Mouse (Mus musculus) C2C12 (cell line): Measurements from ENCODE around the gene Bzw1. TPM values are rescaled to one million over a fixed set of nuclear protein-coding genes. Genes with fewer than 3 reads are reported as not detected.
A peak's percentile ranks its signal among the peaks of the same experiment; 100 is the strongest.

Experiments
- H3K27me3 ChIP-seq: one replicate; pipeline ENCODE4 v1.6.1; 2011; ENCODE audit not compliant: control insufficient read depth, insufficient read depth, insufficient read length
- H3K36me3 ChIP-seq: one replicate; pipeline ENCODE4 v1.6.1; 2011; ENCODE audit not compliant: control insufficient read depth, insufficient read depth
- H3K4me3 ChIP-seq: one replicate; pipeline ENCODE4 v1.5.1; 2011; ENCODE audit warnings: mild to moderate bottlenecking, control low read depth; ENCODE audit not compliant: poor library complexity, insufficient read depth, severe bottlenecking
- H3K79me2 ChIP-seq: one replicate; pipeline ENCODE4 v1.6.1; 2011; ENCODE audit not compliant: control insufficient read depth, insufficient read depth
- H3K79me3 ChIP-seq: one replicate; pipeline ENCODE4 v1.6.1; 2011; ENCODE audit warnings: low read depth, control low read depth
- H3ac ChIP-seq: one replicate; pipeline ENCODE3; 2011; ENCODE audit warnings: low read depth; ENCODE audit not compliant: control insufficient read depth, insufficient read length
- CEBPB ChIP-seq: IDR thresholded peaks from one replicate; pipeline ENCODE4 v1.6.1; 2011; ENCODE audit warnings: low read depth, mild to moderate bottlenecking, control low read depth, moderate library complexity
- CTCF ChIP-seq: IDR thresholded peaks from one replicate; pipeline ENCODE4 v1.5.1; 2011; ENCODE audit not compliant: control insufficient read depth, insufficient read depth, insufficient read length
- FOSL1 ChIP-seq: IDR thresholded peaks from one replicate; pipeline ENCODE4 v1.8.0; 2011; ENCODE audit warnings: mild to moderate bottlenecking, low read length; ENCODE audit not compliant: poor library complexity, insufficient read depth, severe bottlenecking
- MAX ChIP-seq: IDR thresholded peaks from one replicate; pipeline ENCODE4 v1.6.1; 2011; ENCODE audit warnings: mild to moderate bottlenecking, control low read depth
- MYOD1 ChIP-seq: IDR thresholded peaks from one replicate; pipeline ENCODE4 v1.6.1; 2011; ENCODE audit warnings: low read depth; ENCODE audit not compliant: control insufficient read depth, insufficient read length
- MYOG ChIP-seq: IDR thresholded peaks from one replicate; pipeline ENCODE4 v1.6.1; 2011; ENCODE audit not compliant: control insufficient read depth, insufficient read length; ENCODE audit errors: extremely low read depth
- USF1 ChIP-seq: IDR thresholded peaks from one replicate; pipeline ENCODE4 v1.6.1; 2011; ENCODE audit warnings: low read depth, mild to moderate bottlenecking, control low read depth, moderate library complexity
- polyA plus RNA-seq: library from polyadenylated mRNA; unstranded; fragments of >200 nt; fragmentation: generic; extraction: Trizol; gene quantifications from one replicate; pipeline ENCODE4 v1.2.1, GENCODE M21; 2012; ENCODE audit warnings: missing spikeins

Gene Bzw1
- polyA plus RNA-seq, 1 experiment: 79.2 TPM

DNA sequence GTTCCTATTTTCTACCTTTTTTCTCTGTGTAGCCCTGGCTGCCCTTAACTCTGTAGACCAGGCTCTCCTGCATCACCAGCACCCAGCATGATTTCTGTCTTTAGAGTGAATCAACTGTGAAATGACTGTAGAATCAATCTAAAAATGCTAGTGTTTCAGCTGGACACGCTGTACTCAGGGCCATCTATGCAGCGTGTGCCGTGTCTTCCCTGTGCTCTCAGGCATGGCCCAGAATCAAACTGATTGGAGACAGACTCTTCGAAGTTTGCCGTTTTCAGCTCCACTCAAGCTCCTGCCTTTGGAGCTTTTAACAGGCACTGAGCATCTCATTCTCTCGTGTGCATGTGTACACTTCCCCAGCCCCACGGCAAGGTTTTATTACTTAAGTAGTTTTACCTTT lies 18.1 kb downstream of the Bzw1 start:
- H3K4me3 ChIP-seq: no peak overlapping the region
- no peaks in the 10 kb centered on the region for H3K27me3 ChIP-seq
- H3K36me3 ChIP-seq: peaks cover 80% of the 10 kb centered on the region
- H3K79me3 ChIP-seq: peaks cover 5% of the 10 kb centered on the region
- H3K79me2 ChIP-seq: peaks cover 4% of the 10 kb centered on the region
- TF ChIP-seq MYOD1: no peak
- TF ChIP-seq FOSL1: no peak
- no peak for TF ChIP-seq CEBPB
- TF ChIP-seq MYOG: no peak
- TF ChIP-seq USF1: no peak
- TF ChIP-seq CTCF: no peak
- TF ChIP-seq MAX: no peak
- H3ac ChIP-seq: no peak overlapping the region

DNA sequence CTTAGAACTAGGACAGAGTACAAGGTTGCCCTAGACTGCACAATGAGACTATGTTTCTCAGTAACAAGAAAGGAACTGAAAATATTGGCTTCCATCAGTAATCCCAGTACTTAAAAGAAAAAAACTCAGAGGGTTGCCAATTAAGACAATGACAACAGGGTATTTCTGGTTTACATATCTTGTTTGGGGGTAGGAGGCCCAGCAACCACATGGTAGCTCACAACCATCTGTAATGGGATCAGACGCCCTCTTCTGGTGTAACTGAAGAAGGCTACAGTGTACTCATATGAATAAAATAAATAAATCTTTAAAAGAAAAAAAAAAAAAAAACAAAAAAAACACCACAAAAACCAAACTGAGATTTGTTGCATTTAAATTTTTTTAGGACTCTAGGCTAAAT lies 22.7 kb downstream of the Bzw1 start:
- Histone ChIP-seq H3K79me2 (peaks cover 50% of the 10 kb centered on the region), H3K79me3 (peaks cover 45% of the 10 kb centered on the region), H3K36me3 (peaks cover 100% of the 10 kb centered on the region), H3K4me3 (no peak overlapping the region), H3K27me3 (no peaks in the 10 kb centered on the region), H3ac (no peak overlapping the region)
- TF ChIP-seq USF1 (no peak), MYOD1 (no peak), MAX (no peak)

DNA sequence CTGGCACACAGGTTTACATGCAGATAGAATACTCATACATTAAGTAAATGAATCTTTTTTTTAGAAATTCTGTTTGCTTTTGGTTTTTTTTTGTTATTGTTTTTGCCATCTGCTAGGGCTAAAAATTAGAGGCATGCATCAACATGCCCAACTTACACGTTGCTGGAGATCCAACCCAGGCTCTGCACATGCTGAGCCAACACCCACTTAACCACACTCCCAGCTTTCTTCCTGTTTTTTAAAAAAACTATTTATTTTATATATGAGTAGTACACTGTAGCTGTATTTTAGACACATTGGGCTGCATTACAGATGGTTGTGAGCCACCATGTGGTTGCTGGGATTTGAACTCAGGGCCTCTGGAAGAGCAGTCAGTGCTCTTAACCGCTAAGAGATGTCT lies 23.4 kb downstream of the Bzw1 start:
- Histone ChIP-seq H3K79me3 (peaks cover 51% of the 10 kb centered on the region), H3ac (no peak overlapping the region), H3K79me2 (peaks cover 56% of the 10 kb centered on the region), H3K4me3 (no peak overlapping the region), H3K27me3 (no peaks in the 10 kb centered on the region), H3K36me3 (peaks cover 100% of the 10 kb centered on the region)
- TF ChIP-seq MAX (no peak), MYOG (no peak), CEBPB (no peak), CTCF (no peak), USF1 (no peak), MYOD1 (no peak), FOSL1 (no peak)

DNA sequence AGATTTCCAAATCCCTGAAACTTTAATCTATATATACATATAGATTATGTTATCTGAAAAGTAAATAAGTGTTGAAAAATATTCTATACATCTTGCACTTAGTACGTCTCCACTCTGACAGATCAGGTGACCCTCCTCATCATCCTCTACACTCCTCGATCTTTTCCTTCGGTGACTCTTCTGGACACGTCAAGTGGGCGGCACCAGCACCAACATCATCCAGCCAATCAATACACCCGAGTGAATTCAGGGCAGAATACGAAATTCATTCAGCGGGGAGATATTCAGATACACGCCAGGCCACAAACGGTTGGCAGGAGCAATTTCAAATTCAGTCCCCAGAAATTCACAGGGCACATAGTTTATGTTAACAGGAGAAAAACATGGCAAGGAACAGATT lies 27.3 kb downstream of the Bzw1 start:
- peaks cover 74% of the 10 kb centered on the region for H3K36me3 ChIP-seq
- peaks cover 85% of the 10 kb centered on the region for H3K79me2 ChIP-seq
- H3K27me3 ChIP-seq: no peaks in the 10 kb centered on the region
- H3K4me3 ChIP-seq: no peak overlapping the region
- TF ChIP-seq FOSL1 (no peak), USF1 (no peak), MYOG (no peak), CTCF (no peak), MAX (no peak), CEBPB (no peak), MYOD1 (no peak)
- H3ac ChIP-seq: no peak overlapping the region
- H3K79me3 ChIP-seq: peaks cover 76% of the 10 kb centered on the region

DNA sequence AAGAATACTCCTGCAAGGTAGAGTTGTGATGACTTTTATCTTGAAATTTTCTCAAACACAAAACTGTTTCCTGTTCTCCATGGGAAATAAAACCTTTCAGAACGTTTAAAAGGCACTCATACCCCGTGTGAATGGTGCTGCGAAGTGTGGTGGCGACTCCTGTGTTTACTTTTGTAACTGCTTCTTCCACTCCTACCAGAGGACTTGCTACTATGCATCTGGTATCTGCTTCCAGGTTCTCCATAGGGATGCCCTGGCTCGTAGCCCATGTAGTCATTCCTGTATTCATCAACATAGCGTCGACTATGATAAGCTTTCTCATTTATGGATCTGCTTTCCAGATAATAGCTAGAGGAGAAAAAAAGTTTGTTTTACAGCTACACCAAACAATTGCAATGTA lies 28.3 kb downstream of the Bzw1 start:
- no peak for TF ChIP-seq CEBPB
- TF ChIP-seq FOSL1: no peak
- TF ChIP-seq MYOG: no peak
- TF ChIP-seq CTCF: no peak
- TF ChIP-seq MYOD1: no peak
- no peak for TF ChIP-seq USF1
- no peak for TF ChIP-seq MAX
- H3K36me3 ChIP-seq: peaks cover 65% of the 10 kb centered on the region
- peaks cover 79% of the 10 kb centered on the region for H3K79me2 ChIP-seq
- H3K27me3 ChIP-seq: no peaks in the 10 kb centered on the region
- peaks cover 71% of the 10 kb centered on the region for H3K79me3 ChIP-seq
- no peak overlapping the region for H3ac ChIP-seq
- no peak overlapping the region for H3K4me3 ChIP-seq

DNA sequence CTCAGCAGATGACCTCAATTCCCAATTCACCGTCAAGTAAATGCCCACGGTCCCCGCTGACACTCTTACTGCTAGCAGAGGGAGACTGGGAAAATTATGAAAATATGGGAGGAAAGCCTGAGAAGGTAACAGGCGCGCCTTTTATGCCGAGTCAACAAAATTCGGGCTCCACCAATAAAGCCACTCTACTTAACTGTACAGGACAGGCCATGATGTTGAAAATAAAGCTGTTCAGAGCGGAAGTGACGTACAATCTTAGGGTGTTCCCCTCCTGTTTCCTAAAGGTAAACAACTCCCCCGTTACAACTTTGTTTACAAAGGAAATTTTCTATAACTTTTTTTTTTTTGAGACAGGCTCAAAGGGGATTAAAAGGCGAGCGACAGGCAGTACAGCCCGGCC lies 30.2 kb downstream of the Bzw1 start:
- Histone ChIP-seq H3K79me3 (peaks cover 56% of the 10 kb centered on the region), H3K4me3 (peak overlapping the region; percentile 99), H3K27me3 (no peaks in the 10 kb centered on the region), H3K36me3 (peaks cover 46% of the 10 kb centered on the region), H3K79me2 (peaks cover 60% of the 10 kb centered on the region), H3ac (peak overlapping the region; percentile 99)
- TF ChIP-seq USF1: no peak
- TF ChIP-seq FOSL1: no peak
- TF ChIP-seq MAX: no peak
- TF ChIP-seq MYOD1: no peak
- TF ChIP-seq CTCF: no peak
- TF ChIP-seq CEBPB: no peak
- no peak for TF ChIP-seq MYOG
